8 mouse cellular contexts compared by ENCODE assay signal in the genomic region with DNA sequence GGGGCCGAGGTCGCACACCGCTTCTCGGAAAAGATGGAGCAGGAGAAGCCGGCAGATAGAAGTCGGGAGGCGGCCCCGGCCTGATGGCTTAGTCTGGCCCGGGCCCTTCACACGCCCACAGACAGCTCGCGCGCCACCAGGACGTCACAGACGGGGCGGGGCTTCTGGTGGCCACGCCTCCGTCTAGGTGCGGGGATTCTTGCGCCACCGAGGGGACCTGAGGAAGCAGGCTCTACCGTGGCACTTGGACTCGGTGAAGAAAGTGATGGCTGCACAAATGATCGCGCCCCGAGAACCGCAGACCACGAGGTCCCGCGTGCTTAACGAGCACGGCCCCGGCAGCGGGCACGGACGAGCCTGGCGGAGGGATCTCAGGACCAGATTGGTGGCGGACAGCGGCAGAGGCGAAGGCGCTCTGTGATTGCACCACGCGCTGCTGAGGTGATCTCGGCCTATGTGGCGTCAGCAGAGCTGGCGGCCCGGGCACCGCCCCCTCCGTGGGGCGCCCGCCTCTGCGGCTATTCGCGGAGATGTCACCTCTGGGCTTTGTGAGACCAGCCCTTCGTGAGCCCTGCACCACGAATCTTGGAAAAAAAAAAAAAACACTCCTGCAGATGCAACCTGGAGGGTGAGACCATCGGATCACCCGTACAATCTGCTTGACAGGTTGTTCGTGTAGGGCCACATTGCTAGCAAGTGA. TPM values are rescaled to one million over a fixed set of nuclear protein-coding genes. Genes with fewer than 3 reads are reported as not detected.
DNase-seq lines count a peak whose midpoint lies in the region; ATAC-seq and TF ChIP-seq lines count a peak whose summit lies in the region.

A gene (minus strand): TSS at position 406 of the 700 bp plus-strand sequence.

- peaks cover 28% of the 10 kb centered on the region for H3K36me3 ChIP-seq in G1E (replicated peaks)
- peaks cover 19% of the 10 kb centered on the region for H3K36me3 ChIP-seq in forebrain, postnatal 0 days (ENCODE audit: insufficient read depth)
- peaks cover 28% of the 10 kb centered on the region for H3K36me3 ChIP-seq in lung, embryonic 15.5 days

- H3K27me3 ChIP-seq in G1E (ENCODE audit: insufficient read depth, low read length) = no peaks in the 10 kb centered on the region
- H3K27me3 ChIP-seq in forebrain, postnatal 0 days (ENCODE audit: insufficient read depth, low read length) = no peaks in the 10 kb centered on the region
- no peaks in the 10 kb centered on the region for H3K27me3 ChIP-seq in lung, embryonic 15.5 days

- 0% methylated on average over 59 of the region's 59 CpGs for WGBS in forebrain, postnatal 0 days
- under 1% methylated on average over 59 of the region's 59 CpGs for WGBS in lung, embryonic 15.5 days

- peak within 1 kb of the TSS; percentile 58 for H3K4me2 ChIP-seq in forebrain, postnatal 0 days (ENCODE audit: low read depth)
- peak within 1 kb of the TSS; percentile 82 for H3K4me2 ChIP-seq in lung, embryonic 15.5 days

- peak within 1 kb of the TSS; percentile 100 for H3K4me3 ChIP-seq in G1E (ENCODE audit: low read depth, low read length)
- H3K4me3 ChIP-seq in forebrain, postnatal 0 days (ENCODE audit: low read depth, low read length) = peak within 1 kb of the TSS; percentile 95
- peak within 1 kb of the TSS; percentile 92 for H3K4me3 ChIP-seq in lung, embryonic 15.5 days

- no peaks in the 10 kb centered on the region for H3K9me3 ChIP-seq in G1E (replicated peaks)
- H3K9me3 ChIP-seq in forebrain, postnatal 0 days (ENCODE audit: low read length) = no peaks in the 10 kb centered on the region
- no peaks in the 10 kb centered on the region for H3K9me3 ChIP-seq in lung, embryonic 15.5 days

- peaks cover 29% of the 10 kb centered on the region for H3K4me1 ChIP-seq in G1E (ENCODE audit: insufficient read depth, low read depth, low read length)
- H3K4me1 ChIP-seq in forebrain, postnatal 0 days (ENCODE audit: insufficient read depth) = 0 out of 2 replicates have a peak, but pooled peaks cover 4% of the 10 kb centered on the region
- peaks cover 16% of the 10 kb centered on the region; the same call in 1 of the 2 replicates for H3K4me1 ChIP-seq in lung, embryonic 15.5 days

- peak within 1 kb of the TSS; percentile 84 for H3K9ac ChIP-seq in forebrain, postnatal 0 days
- peak within 1 kb of the TSS; percentile 78 for H3K9ac ChIP-seq in lung, embryonic 15.5 days

- ATAC-seq in G1E (ENCODE audit: extremely low read depth, insufficient number of reproducible peaks, low FRiP score, poor library complexity, severe bottlenecking) = peak; percentile 93
- peak; percentile 96 for ATAC-seq in forebrain, postnatal 0 days
- peak; percentile 98 for ATAC-seq in lung, embryonic 15.5 days (ENCODE audit: borderline replicate concordance, extremely low read depth, low FRiP score, low TSS enrichment)

- peak within 1 kb of the TSS; percentile 95 for H3K27ac ChIP-seq in forebrain, postnatal 0 days (ENCODE audit: low read depth, low read length)
- peak within 1 kb of the TSS; percentile 93 for H3K27ac ChIP-seq in lung, embryonic 15.5 days

- peak; percentile 86 for DNase-seq in G1E (ENCODE audit: low spot score)
- peak; percentile 92 to 94 for DNase-seq in cerebellum, adult 18-20 months
- peak; percentile 97 for DNase-seq in forebrain, postnatal 0 days
- peak; percentile 89 for DNase-seq in heart, postnatal 4 days
- peak; percentile 90 to 93 for DNase-seq in layer of hippocampus, adult 8-10 months (ENCODE audit: low spot score in 2 of 2)
- peak; percentile 86 for DNase-seq in ovary, adult 18-20 months (ENCODE audit: low spot score)
- DNase-seq in thymus, postnatal 0 days (ENCODE audit: low spot score) = peak; percentile 92

- TF ChIP-seq CTCF in G1E (IDR thresholded peaks at IDR 0.05; ENCODE audit: low read depth, low read length) = no peak
- TF ChIP-seq CTCF in forebrain, postnatal 0 days (IDR thresholded peaks at IDR 0.05; ENCODE audit: low read depth) = no peak

RNA-seq across cellular contexts. Expression of the gene that starts here (rescaled TPM):
- total RNA-seq in G1E (2014; fragmentation: Nextera tagmentation) (30.7 and 41.2 TPM in 2 replicates), G1E (2017) (93.6 and 94.4 TPM in 2 replicates)
- 43.4 and 51.6 TPM in 2 replicates for polyA plus RNA-seq in G1E (2012)
- total RNA-seq in forebrain, postnatal 0 days (2014; rRNA removed) = 291 and 369 TPM in 2 replicates
- 95.4 and 107 TPM in 2 replicates for polyA plus RNA-seq in forebrain, postnatal 0 days (2015; fragmentation: Nextera tagmentation; extraction: Ambion mirVana)
- 10 to 100 TPM; 31.3 to 31.8 TPM for total RNA-seq in heart, postnatal 4 days (2021)
- total RNA-seq in layer of hippocampus, adult 8-10 months (2022) = 10 to 100 TPM; 41.5 to 43.5 (median 42.5) TPM
- polyA plus RNA-seq in lung, embryonic 15.5 days (2015; fragmentation: Nextera tagmentation; extraction: Ambion mirVana) = 46.1 and 47.5 TPM in 2 replicates
- polyA plus RNA-seq in thymus, postnatal 0 days (2015; fragmentation: Nextera tagmentation; extraction: Ambion mirVana) = 32.7 and 35.4 TPM in 2 replicates

Comparison
In these comparisons a context has a peak if more than half of its experiments do, and no peak if none do; other contexts are left out.
1. Peak in every context shown above with its lines: DNase-seq, ATAC-seq, H3K4me3 ChIP-seq and H3K27ac ChIP-seq.